29 mouse cellular contexts compared by ENCODE assay signal in the genomic region with DNA sequence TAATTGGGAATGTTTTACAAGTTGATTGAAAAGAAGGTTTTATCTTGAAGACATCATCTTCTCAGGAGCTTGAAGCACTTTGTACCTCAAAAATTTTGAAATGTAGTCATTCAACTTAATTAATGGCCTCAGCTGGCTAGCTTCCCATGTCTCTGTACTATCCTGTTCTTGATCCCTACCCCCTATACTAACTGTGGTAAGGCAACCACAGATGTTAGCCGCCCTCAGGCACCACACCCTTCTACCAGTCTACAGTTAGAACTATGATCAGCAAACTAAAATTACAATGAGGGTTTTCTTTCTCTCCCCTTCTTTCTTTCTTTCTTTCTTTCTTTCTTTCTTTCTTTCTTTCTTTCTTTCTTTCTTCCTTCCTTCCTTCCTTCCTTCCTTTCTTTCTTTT.
A peak's percentile ranks its signal among the peaks of the same experiment; 100 is the strongest.
DNase-seq lines count a peak whose midpoint lies in the region; ATAC-seq lines count a peak whose summit lies in the region.
"Had no signal": no experiment of that assay in that cellular context is flagged by ENCODE, and none has a peak within 500 bp of the region (broad histone marks: within the 10 kb centered on the region; RNA-seq: fewer than 3 reads in every experiment).

No protein-coding gene starts in this region.

- peak; percentile 13 for DNase-seq in 416B (ENCODE audit: low read depth)
- no peak for DNase-seq in liver, embryonic 13.5 days
- no peak for DNase-seq in urinary bladder, adult 2 months (ENCODE audit: low spot score)
- no peak for DNase-seq in cerebellum, postnatal 36 days
- no peak for DNase-seq in gastrocnemius, postnatal 25 days
- DNase-seq: adrenal gland, postnatal 25 days; cerebellum, adult 2 months; cerebellum, postnatal 14 days; forebrain, postnatal 0 days; gastrocnemius, postnatal 10 days; kidney, adult 8-10 months; kidney, postnatal 4 days; lung, embryonic 14.5 days; lung, postnatal 14 days; right cerebral cortex, adult 18-20 months; spleen, adult 18-20 months; thymus, postnatal 14 days had no signal

- H3K4me2 ChIP-seq in liver, embryonic 13.5 days = no peak overlapping the region
- H3K4me2 ChIP-seq: embryonic facial prominence, embryonic 12.5 days; forebrain, embryonic 12.5 days; intestine, embryonic 15.5 days; limb, embryonic 13.5 days; lung, embryonic 14.5 days; midbrain, embryonic 11.5 days had no signal

- no peak overlapping the region for H3K9ac ChIP-seq in liver, embryonic 13.5 days
- H3K9ac ChIP-seq: embryonic facial prominence, embryonic 12.5 days; forebrain, embryonic 12.5 days; forebrain, postnatal 0 days; intestine, embryonic 15.5 days; limb, embryonic 13.5 days; lung, embryonic 14.5 days had no signal

- no peaks in the 10 kb centered on the region for H3K4me1 ChIP-seq in liver, embryonic 13.5 days (replicated peaks)
- H3K4me1 ChIP-seq: embryonic facial prominence, embryonic 12.5 days; forebrain, embryonic 12.5 days; intestine, embryonic 15.5 days; limb, embryonic 13.5 days had no signal

- H3K4me3 ChIP-seq in liver, embryonic 13.5 days (replicated peaks) = no peak overlapping the region
- H3K4me3 ChIP-seq: embryonic facial prominence, embryonic 12.5 days; erythroblast, embryonic 14.5 days; forebrain, embryonic 12.5 days; intestine, embryonic 15.5 days; limb, embryonic 13.5 days had no signal

- no peaks in the 10 kb centered on the region for H3K36me3 ChIP-seq in liver, embryonic 13.5 days
- H3K36me3 ChIP-seq: embryonic facial prominence, embryonic 12.5 days; forebrain, embryonic 12.5 days; intestine, embryonic 15.5 days; limb, embryonic 13.5 days had no signal

- H3K9me3 ChIP-seq in liver, embryonic 13.5 days (replicated peaks) = no peaks in the 10 kb centered on the region
- H3K9me3 ChIP-seq: embryonic facial prominence, embryonic 12.5 days; forebrain, embryonic 12.5 days; intestine, embryonic 15.5 days; limb, embryonic 13.5 days had no signal

- H3K27me3 ChIP-seq in liver, embryonic 13.5 days = no peaks in the 10 kb centered on the region
- H3K27me3 ChIP-seq: embryonic facial prominence, embryonic 12.5 days; forebrain, embryonic 12.5 days; intestine, embryonic 15.5 days; limb, embryonic 13.5 days had no signal

- WGBS in liver, embryonic 13.5 days (ENCODE audit: insufficient replicate concordance) = 21% methylated on average over 1 of the region's 1 CpGs

- peak; percentile 81 for ATAC-seq in erythroblast, adult 5-6 weeks (replicated peaks; ENCODE audit: low FRiP score, poor library complexity, severe bottlenecking)
- peak; percentile 86 for ATAC-seq in liver, embryonic 13.5 days (ENCODE audit: low read depth)
- ATAC-seq in megakaryocyte progenitor cell, adult 5-6 weeks (replicated peaks; ENCODE audit: poor library complexity) = peak; percentile 100
- ATAC-seq: CD4-positive, CD25-positive, alpha-beta regulatory T cell, adult 4 months; forebrain, postnatal 0 days; hindbrain, postnatal 0 days; intestine, embryonic 15.5 days; midbrain, embryonic 16.5 days had no signal

- no peak overlapping the region for H3K27ac ChIP-seq in liver, embryonic 13.5 days
- H3K27ac ChIP-seq: embryonic facial prominence, embryonic 12.5 days; forebrain, embryonic 12.5 days; hindbrain, postnatal 0 days; intestine, embryonic 15.5 days; kidney, postnatal 0 days; limb, embryonic 13.5 days had no signal
